19 mouse cellular contexts compared by ENCODE assay signal in the genomic region with DNA sequence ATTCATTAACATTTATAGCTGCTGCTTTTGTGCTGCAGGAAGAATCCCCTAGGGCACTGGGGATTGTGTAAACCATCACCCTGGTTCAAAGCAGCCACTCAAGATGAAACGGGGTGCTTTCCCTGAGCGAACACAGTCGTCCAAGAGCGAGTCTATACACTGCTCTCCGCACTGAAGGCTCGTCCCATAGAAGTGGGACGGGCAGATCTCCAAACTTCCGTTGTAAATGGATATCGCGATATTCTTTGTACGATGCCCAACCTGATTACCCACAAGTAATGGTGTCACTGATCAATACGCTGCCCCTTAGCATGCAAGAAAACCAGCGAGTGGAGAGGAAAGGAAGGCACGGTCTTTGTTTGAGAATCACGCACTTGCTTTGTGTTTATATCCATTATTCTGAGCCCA. TPM values are rescaled to one million over a fixed set of nuclear protein-coding genes. Genes with fewer than 3 reads are reported as not detected.
A peak's percentile ranks its signal among the peaks of the same experiment; 100 is the strongest.
DNase-seq lines count a peak whose midpoint lies in the region; ATAC-seq and TF ChIP-seq lines count a peak whose summit lies in the region.
"Had no signal": no experiment of that assay in that cellular context is flagged by ENCODE, and none has a peak within 500 bp of the region (broad histone marks: within the 10 kb centered on the region; RNA-seq: fewer than 3 reads in every experiment).

No protein-coding gene starts in this region.

- H3K4me1 ChIP-seq in CH12.LX (ENCODE audit: control insufficient read depth in 1 of 2, insufficient read depth in 2 of 2) = peaks cover 4 to 6% of the 10 kb centered on the region in 2 experiments; a peak in 2 of 4 replicates
- H3K4me1 ChIP-seq in embryonic facial prominence, embryonic 11.5 days (ENCODE audit: control insufficient read depth, insufficient read depth, low read length) = no peaks in the 10 kb centered on the region
- no peaks in the 10 kb centered on the region for H3K4me1 ChIP-seq in hindbrain, embryonic 12.5 days
- H3K4me1 ChIP-seq in midbrain, embryonic 14.5 days (ENCODE audit: control insufficient read depth, insufficient read depth, low read length) = peaks cover 5% of the 10 kb centered on the region; the same call in 1 of the 2 replicates
- H3K4me1 ChIP-seq: liver, embryonic 15.5 days had no signal

- no peaks in the 10 kb centered on the region for H3K79me2 ChIP-seq in CH12.LX (replicated peaks; ENCODE audit: control insufficient read depth, extremely low read depth, insufficient read depth, poor library complexity, severe bottlenecking)

- dilution Hi-C loops in CH12.LX (cut with MboI; ENCODE audit: extremely low pct_ligation_motif_present, extremely low pct_unique_long_range_greater_than_20kb, low sequenced_read_pairs) = no loop called here

- no peak for TF ChIP-seq RAD21 in CH12.LX (IDR thresholded peaks at IDR 0.05; ENCODE audit: low read depth, low read length)

- no peak for TF ChIP-seq CTCF in CH12.LX (conservative IDR thresholded peaks at IDR 0.05 in 1 of 2, IDR thresholded peaks at IDR 0.05 in 1 of 2; ENCODE audit: low read depth in 2 of 2, low read length in 2 of 2)

- H3K9ac ChIP-seq in CH12.LX (ENCODE audit: insufficient read depth, low read depth) = no peak overlapping the region
- H3K9ac ChIP-seq in embryonic facial prominence, embryonic 11.5 days (replicated peaks; ENCODE audit: low read length) = no peak overlapping the region
- no peak overlapping the region for H3K9ac ChIP-seq in hindbrain, embryonic 12.5 days
- no peak overlapping the region for H3K9ac ChIP-seq in midbrain, embryonic 14.5 days (replicated peaks; ENCODE audit: low read length)
- H3K9ac ChIP-seq: liver, embryonic 15.5 days had no signal

- in situ Hi-C loops in CH12.LX (cut with MboI; ENCODE audit: low pct_ligation_motif_present, low pct_unique_long_range_greater_than_20kb, low sequenced_read_pairs) = loop anchor here (10.0 to 25.0 kb wide), 2 partner anchors 747 to 955 kb away; a partner anchor contains a TSS

- intact Hi-C loops in gastrocnemius, postnatal 14 days (cut with DNase I; ENCODE audit: low total_unique reads) = no loop called here

- no peak for TF ChIP-seq EP300 in CH12.LX (IDR thresholded peaks at IDR 0.05; ENCODE audit: low read length)

- DNase-seq in CH12.LX (ENCODE audit: extremely low read depth) (peak; percentile 13), adipocyte (ENCODE audit: low spot score) (no peak)
- no peak for DNase-seq in embryonic facial prominence, embryonic 11.5 days (ENCODE audit: low spot score)
- DNase-seq in midbrain, embryonic 14.5 days = peak; percentile 83
- DNase-seq in thymus, postnatal 14 days = no peak
- DNase-seq in gastrocnemius, postnatal 14 days = no peak
- DNase-seq: cerebellum, adult 9-11 months; gastrocnemius, adult 2 months had no signal

- H3K27ac ChIP-seq in CH12.LX (ENCODE audit: insufficient read depth, low read depth) = no peak overlapping the region
- H3K27ac ChIP-seq in embryonic facial prominence, embryonic 11.5 days (replicated peaks; ENCODE audit: low read depth, low read length) = no peak overlapping the region
- peak overlapping the region; percentile 74 for H3K27ac ChIP-seq in hindbrain, embryonic 12.5 days
- H3K27ac ChIP-seq in midbrain, embryonic 14.5 days (replicated peaks; ENCODE audit: low read depth, low read length) = peak overlapping the region; percentile 73
- H3K27ac ChIP-seq: gastrocnemius, adult 2 months; liver, embryonic 15.5 days; macrophage had no signal

- H3K27me3 ChIP-seq in CH12.LX (replicated peaks) = no peaks in the 10 kb centered on the region
- no peaks in the 10 kb centered on the region for H3K27me3 ChIP-seq in embryonic facial prominence, embryonic 11.5 days (ENCODE audit: control insufficient read depth, insufficient read depth, low read length)
- no peaks in the 10 kb centered on the region for H3K27me3 ChIP-seq in hindbrain, embryonic 12.5 days
- no peaks in the 10 kb centered on the region for H3K27me3 ChIP-seq in midbrain, embryonic 14.5 days (ENCODE audit: control insufficient read depth, insufficient read depth, low read length)
- H3K27me3 ChIP-seq: liver, embryonic 15.5 days had no signal

- H3K4me2 ChIP-seq in CH12.LX (ENCODE audit: insufficient read depth, low read depth, poor library complexity, severe bottlenecking) = no peak overlapping the region
- H3K4me2 ChIP-seq in embryonic facial prominence, embryonic 11.5 days (ENCODE audit: low read depth, low read length) = no peak overlapping the region
- H3K4me2 ChIP-seq in hindbrain, embryonic 12.5 days (replicated peaks) = 0 out of 2 replicates have a peak overlapping the region, but pooled peaks have one; percentile 26
- H3K4me2 ChIP-seq in midbrain, embryonic 14.5 days (ENCODE audit: low read length) = peak overlapping the region; percentile 33
- H3K4me2 ChIP-seq: heart, embryonic 11.5 days; liver, embryonic 15.5 days had no signal

- H3K9me3 ChIP-seq in CH12.LX (replicated peaks; ENCODE audit: low read length) = no peaks in the 10 kb centered on the region
- no peaks in the 10 kb centered on the region for H3K9me3 ChIP-seq in embryonic facial prominence, embryonic 11.5 days (replicated peaks; ENCODE audit: control insufficient read depth, low read length)
- H3K9me3 ChIP-seq in hindbrain, embryonic 12.5 days (replicated peaks) = no peaks in the 10 kb centered on the region
- no peaks in the 10 kb centered on the region for H3K9me3 ChIP-seq in midbrain, embryonic 14.5 days (ENCODE audit: control insufficient read depth, low read length)
- H3K9me3 ChIP-seq: liver, embryonic 15.5 days had no signal

- no peaks in the 10 kb centered on the region for H3K36me3 ChIP-seq in CH12.LX (replicated peaks in 1 of 2; ENCODE audit: control insufficient read depth in 1 of 2, insufficient read depth in 1 of 2, low read length in 1 of 2)
- no peaks in the 10 kb centered on the region for H3K36me3 ChIP-seq in embryonic facial prominence, embryonic 11.5 days (replicated peaks; ENCODE audit: control insufficient read depth, insufficient read depth, low read depth, low read length)
- no peaks in the 10 kb centered on the region for H3K36me3 ChIP-seq in hindbrain, embryonic 12.5 days
- H3K36me3 ChIP-seq in midbrain, embryonic 14.5 days (ENCODE audit: control insufficient read depth, insufficient read depth, low read length) = no peaks in the 10 kb centered on the region
- H3K36me3 ChIP-seq: liver, embryonic 15.5 days had no signal

- WGBS in embryonic facial prominence, embryonic 11.5 days = 55% methylated on average over 15 of the region's 15 CpGs
- 58% methylated on average over 15 of the region's 15 CpGs for WGBS in hindbrain, embryonic 12.5 days
- WGBS in midbrain, embryonic 14.5 days = 35% methylated on average over 15 of the region's 15 CpGs

- ATAC-seq in embryonic facial prominence, embryonic 11.5 days (replicated peaks; ENCODE audit: insufficient number of reproducible peaks, low FRiP score, low TSS enrichment, low read depth) = peak; percentile 85
- ATAC-seq in hindbrain, embryonic 12.5 days (ENCODE audit: low FRiP score) = peak; percentile 92
- ATAC-seq in midbrain, embryonic 14.5 days (ENCODE audit: low FRiP score, low TSS enrichment) = peak; percentile 81; the same call in 1 of the 2 replicates
- ATAC-seq: Patski had no signal

- no peak for TF ChIP-seq POLR2A in CH12.LX (IDR thresholded peaks at IDR 0.05; ENCODE audit: low read depth, low read length)

- no peak overlapping the region for H3K4me3 ChIP-seq in CH12.LX (replicated peaks in 1 of 3; ENCODE audit: low read depth in 2 of 3, low read length in 2 of 3, poor library complexity in 1 of 3)
- no peak overlapping the region for H3K4me3 ChIP-seq in embryonic facial prominence, embryonic 11.5 days (ENCODE audit: low read depth, low read length)
- H3K4me3 ChIP-seq in hindbrain, embryonic 12.5 days = no peak overlapping the region
- H3K4me3 ChIP-seq in midbrain, embryonic 14.5 days (replicated peaks; ENCODE audit: low read depth, low read length) = no peak overlapping the region
- H3K4me3 ChIP-seq: gastrocnemius, adult 2 months; liver, embryonic 15.5 days had no signal

TF ChIP-seq in CH12.LX, 34 proteins besides CTCF, POLR2A, EP300 and RAD21:
- TF ChIP-seq MEF2A (IDR thresholded peaks at IDR 0.05; ENCODE audit: borderline replicate concordance, low read depth, low read length) (no peak), MYC (IDR thresholded peaks at IDR 0.05; ENCODE audit: low read depth, low read length) (no peak), SMC3 (IDR thresholded peaks at IDR 0.05; ENCODE audit: low read depth, low read length) (no peak), UBTF (IDR thresholded peaks at IDR 0.05; ENCODE audit: low read depth, low read length) (no peak), RCOR1 (conservative IDR thresholded peaks at IDR 0.05; ENCODE audit: low read depth, low read length) (no peak), ETS1 (conservative IDR thresholded peaks at IDR 0.05; ENCODE audit: low read depth, low read length) (no peak), USF1 (IDR thresholded peaks at IDR 0.05; ENCODE audit: low read depth, low read length) (no peak), SIN3A (IDR thresholded peaks at IDR 0.05; ENCODE audit: low read length) (no peak), HCFC1 (IDR thresholded peaks at IDR 0.05; ENCODE audit: low read depth, low read length) (no peak), KAT2A (IDR thresholded peaks at IDR 0.05; ENCODE audit: insufficient replicate concordance, low read length) (no peak), TCF12 (IDR thresholded peaks at IDR 0.05; ENCODE audit: low read depth, low read length) (no peak), MAZ (IDR thresholded peaks at IDR 0.05; ENCODE audit: low read depth, low read length) (no peak), USF2 (conservative IDR thresholded peaks at IDR 0.05; ENCODE audit: low read depth, low read length) (no peak)

RNA-seq across cellular contexts. Expression of a gene that starts 2.2 kb away (rescaled TPM):
- total RNA-seq in CH12.LX (2012; rRNA removed) (not detected in 2 replicates), CH12.LX (2014; rRNA removed) (not detected in 2 replicates)
- polyA plus RNA-seq in CH12.LX (2012; ENCODE audit: insufficient read length, low read depth) = not detected in 2 replicates
- polyA plus RNA-seq in embryonic facial prominence, embryonic 11.5 days (2014; fragmentation: Nextera tagmentation; extraction: Ambion mirVana) = 0.20 and 0.22 TPM in 2 replicates
- 0.08 and 0.10 TPM in 2 replicates for polyA plus RNA-seq in hindbrain, embryonic 12.5 days (2016; fragmentation: Nextera tagmentation; extraction: Ambion mirVana)
- polyA plus RNA-seq in midbrain, embryonic 14.5 days (2014; fragmentation: Nextera tagmentation; extraction: Ambion mirVana) = 0.08 TPM in 1 of 2 replicates, not detected in the other
- total RNA-seq in gastrocnemius, postnatal 14 days (2021) = not detected
- total RNA-seq: adrenal gland, adult 18-20 months; gastrocnemius, adult 2 months; hematopoietic stem cell, adult 5-6 weeks; layer of hippocampus, postnatal 14 days had no signal
- polyA plus RNA-seq: heart, embryonic 11.5 days; liver, embryonic 15.5 days; macrophage; Patski; thymus, postnatal 0 days had no signal

RNA-seq across cellular contexts. Expression of a gene that starts 45.6 kb away (rescaled TPM):
- total RNA-seq in CH12.LX (2012; rRNA removed) (not detected in 2 replicates), CH12.LX (2014; rRNA removed) (not detected in 2 replicates)
- not detected in 2 replicates for polyA plus RNA-seq in CH12.LX (2012; ENCODE audit: insufficient read length, low read depth)
- not detected in 2 replicates for polyA plus RNA-seq in embryonic facial prominence, embryonic 11.5 days (2014; fragmentation: Nextera tagmentation; extraction: Ambion mirVana)
- not detected in 2 replicates for polyA plus RNA-seq in hindbrain, embryonic 12.5 days (2016; fragmentation: Nextera tagmentation; extraction: Ambion mirVana)
- not detected in 2 replicates for polyA plus RNA-seq in midbrain, embryonic 14.5 days (2014; fragmentation: Nextera tagmentation; extraction: Ambion mirVana)
- not detected for total RNA-seq in gastrocnemius, postnatal 14 days (2021)
- total RNA-seq: adrenal gland, adult 18-20 months; gastrocnemius, adult 2 months; hematopoietic stem cell, adult 5-6 weeks; layer of hippocampus, postnatal 14 days had no signal
- polyA plus RNA-seq: heart, embryonic 11.5 days; kidney, embryonic 16.5 days; limb, embryonic 11.5 days; liver, embryonic 15.5 days; macrophage; thymus, postnatal 0 days had no signal

Comparison
In these comparisons a context has a peak if more than half of its experiments do, and no peak if none do; other contexts are left out.
1. DNase-seq: peak in CH12.LX (single experiment) and midbrain, embryonic 14.5 days (single experiment); none in embryonic facial prominence, embryonic 11.5 days (single experiment), thymus, postnatal 14 days (single experiment), gastrocnemius, postnatal 14 days (single experiment) and adipocyte (single experiment).
2. H3K27ac ChIP-seq: peak in hindbrain, embryonic 12.5 days (single experiment) and midbrain, embryonic 14.5 days (single experiment); none in CH12.LX (single experiment) and embryonic facial prominence, embryonic 11.5 days (single experiment).
3. H3K4me2 ChIP-seq: peak in hindbrain, embryonic 12.5 days (single experiment) and midbrain, embryonic 14.5 days (single experiment); none in CH12.LX (single experiment) and embryonic facial prominence, embryonic 11.5 days (single experiment).
4. Peak in every context shown above with its lines, with median percentiles within 50 percentile points of each other: ATAC-seq.